Mouse (Mus musculus): ENCODE measurements around the gene Lage3. TPM values are rescaled to one million over a fixed set of nuclear protein-coding genes. Genes with fewer than 3 reads are reported as not detected.

The Lage3 gene
- total RNA-seq, 4 experiments from 2014 or later, result 50.0 to 63.9 (median 53.6) TPM

Small RNA genes within 50 kb of the gene (microRNA-seq; reads per million reads assigned to microRNA genes)
- gene Mir7092, result 0 to 0.18 reads per million in 2 experiments

Other genes with a start within 250 kb of the Lage3 start
- not detected for gene Opn1mw, start 226.2 kb downstream of the Lage3 start, total RNA-seq (2022)
- 10 to 100 TPM; 37.8 to 56.5 (median 46.9) TPM for gene Mecp2, start 218.3 kb downstream of the Lage3 start, total RNA-seq (2022)
- gene Tex28, start 185.8 kb downstream of the Lage3 start, total RNA-seq (2022), result not detected
- gene Tktl1, start 176.4 kb downstream of the Lage3 start, total RNA-seq (2022), result not detected
- gene Flna, start 103.8 kb downstream of the Lage3 start, total RNA-seq (2022), result 100 to 1,000 TPM; 133 to 200 (median 168) TPM
- 10 to 100 TPM; 47.9 to 68.8 (median 57.1) TPM for gene Emd, start 98.9 kb downstream of the Lage3 start, total RNA-seq (2022)
- 100 to 1,000 TPM; 315 to 542 (median 416) TPM for gene Rpl10, start 82.8 kb downstream of the Lage3 start, total RNA-seq (2022)
- 100 to 1,000 TPM in 2 of 4 experiments, 10 to 100 TPM in 2; 82.9 to 124 (median 103) TPM for gene Taz, start 71.7 kb downstream of the Lage3 start, total RNA-seq (2022)
- gene Dnase1l1, start 71.3 kb downstream of the Lage3 start, total RNA-seq (2022), result 10 to 100 TPM; 16.3 to 28.6 (median 21.8) TPM
- gene Atp6ap1, start 56.5 kb downstream of the Lage3 start, total RNA-seq (2022), result 100 to 1,000 TPM; 246 to 263 (median 258) TPM
- gene Gdi1, start 48.6 kb downstream of the Lage3 start, total RNA-seq (2022), result 100 to 1,000 TPM; 219 to 342 (median 266) TPM
- gene Fam50a, start 40.6 kb downstream of the Lage3 start, total RNA-seq (2022), result 10 to 100 TPM; 62.3 to 82.0 (median 71.6) TPM
- gene Plxna3, start 24.6 kb downstream of the Lage3 start, total RNA-seq (2022), result 10 to 100 TPM in 3 of 4 experiments, 1 to 10 TPM in 1; 7.2 to 29.6 (median 19.1) TPM
- 10 to 100 TPM; 65.7 to 68.0 (median 66.7) TPM for gene Ubl4a, start 19.6 kb upstream of the Lage3 start, total RNA-seq (2022)
- gene Slc10a3, start 19.7 kb upstream of the Lage3 start, total RNA-seq (2022), result 10 to 100 TPM; 22.6 to 29.6 (median 26.1) TPM
- 10 to 100 TPM; 25.4 to 44.8 (median 33.5) TPM for gene Fam3a, start 39.7 kb upstream of the Lage3 start, total RNA-seq (2022)
- 100 to 1,000 TPM in 2 of 4 experiments, 10 to 100 TPM in 2; 68.7 to 107 (median 88.8) TPM for gene Ikbkg, start 39.7 kb upstream of the Lage3 start, total RNA-seq (2022)
- gene G6pdx, start 75.6 kb upstream of the Lage3 start, total RNA-seq (2022), result 100 to 1,000 TPM; 190 to 204 (median 198) TPM
- not detected for gene Gm6880, start 127.8 kb upstream of the Lage3 start, total RNA-seq (2022)
- gene Olfr1326-ps1, start 221.3 kb upstream of the Lage3 start, total RNA-seq (2022), result not detected
- gene Olfr1325, start 239.1 kb upstream of the Lage3 start, total RNA-seq (2022), result not detected